Mouse (Mus musculus) right cerebral cortex, adult 18-20 months (tissue): ENCODE results near the gene Add2.

Experiments used
- DNase-seq: peaks from one replicate; pipeline ENCODE4 v3.0.0; 2022; ENCODE audit warnings: mixed read lengths

Gene Add2

DNA sequence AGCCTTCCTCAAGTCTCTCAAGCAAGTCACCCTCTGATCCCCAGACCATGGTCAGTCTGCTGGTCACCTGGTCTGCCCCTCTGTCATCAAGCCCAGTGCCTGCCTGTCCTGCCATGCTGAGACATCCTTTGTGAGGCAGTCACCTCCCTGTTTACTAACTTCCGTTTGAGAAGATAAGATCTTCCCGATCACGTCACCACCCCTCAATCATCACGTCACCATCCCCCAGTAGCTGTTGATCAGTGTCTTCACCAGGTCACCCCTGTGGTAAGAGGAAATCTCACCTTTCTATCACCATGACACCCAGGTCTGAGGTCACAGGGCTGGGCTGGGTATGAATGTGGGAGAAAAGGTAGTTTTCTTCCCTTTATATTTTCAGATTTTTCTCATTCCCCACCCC, 120.0 kb downstream of the Add2 start:
- no peak for DNase-seq

DNA sequence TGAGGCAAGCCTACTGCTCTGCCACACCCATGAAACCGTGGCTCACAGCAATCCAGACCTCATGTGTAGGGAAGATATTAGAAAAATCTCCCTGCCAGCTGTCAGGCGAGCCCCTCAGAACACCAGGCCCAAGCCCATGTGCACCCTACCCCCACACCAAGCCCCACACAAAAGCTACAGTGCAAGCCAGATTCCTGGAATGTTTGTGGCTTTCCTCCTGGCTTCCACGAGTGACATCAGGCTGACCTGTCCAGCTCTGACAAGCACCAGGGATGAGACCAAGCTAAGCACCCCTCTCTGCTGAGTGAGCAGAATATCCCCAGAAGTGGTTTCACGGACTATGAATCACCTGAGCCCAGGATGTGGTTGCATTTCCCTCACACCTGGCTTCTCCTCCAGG, 120.5 kb downstream of the Add2 start:
- no peak for DNase-seq

DNA sequence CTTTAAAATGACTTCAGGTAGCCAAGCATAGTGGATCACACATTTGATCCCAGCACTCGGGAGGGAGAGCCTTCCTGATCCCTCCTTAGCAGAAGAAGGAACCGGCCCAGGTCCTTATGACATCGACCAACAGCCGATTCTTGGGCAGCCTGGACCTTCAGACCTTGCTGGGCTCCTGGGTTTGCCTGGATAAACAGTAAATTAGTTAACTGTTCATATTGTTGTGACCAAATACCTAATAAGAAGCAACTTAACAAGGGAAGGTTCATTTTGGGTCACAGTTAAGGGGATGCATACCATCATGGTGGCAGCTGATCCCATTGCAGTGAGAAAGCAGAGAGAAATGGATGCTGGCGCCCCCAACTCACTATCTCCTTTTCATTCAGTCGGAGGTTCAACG, 124.2 kb downstream of the Add2 start:
- DNase-seq = no peak

DNA sequence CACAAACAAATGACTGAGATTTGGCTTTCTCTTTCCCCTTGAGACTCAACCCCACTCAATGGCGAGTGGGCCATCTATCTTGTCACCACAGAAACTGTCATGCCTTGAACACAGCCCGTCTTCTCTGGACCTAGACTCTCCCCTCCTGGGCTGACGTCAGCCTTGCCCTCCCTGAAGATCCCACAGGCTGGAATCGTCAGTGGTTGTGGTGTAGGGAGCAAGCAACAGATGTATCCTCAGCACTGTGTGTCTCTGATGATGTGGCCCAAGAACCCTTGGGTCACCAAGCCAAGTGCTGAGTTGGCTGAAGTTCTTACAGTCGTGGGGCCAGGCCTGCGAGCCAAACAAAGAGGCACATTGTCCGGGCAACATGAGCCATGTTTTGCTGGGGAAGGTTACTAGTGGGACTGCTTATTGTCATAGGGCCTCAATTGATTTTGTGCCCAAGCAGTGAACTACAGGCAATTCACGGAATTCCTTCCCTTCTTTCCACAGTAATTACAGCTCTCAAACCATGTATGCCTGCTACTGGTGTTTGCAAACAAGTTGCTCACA, 125.0 kb downstream of the Add2 start:
- DNase-seq = peak; percentile 9

DNA sequence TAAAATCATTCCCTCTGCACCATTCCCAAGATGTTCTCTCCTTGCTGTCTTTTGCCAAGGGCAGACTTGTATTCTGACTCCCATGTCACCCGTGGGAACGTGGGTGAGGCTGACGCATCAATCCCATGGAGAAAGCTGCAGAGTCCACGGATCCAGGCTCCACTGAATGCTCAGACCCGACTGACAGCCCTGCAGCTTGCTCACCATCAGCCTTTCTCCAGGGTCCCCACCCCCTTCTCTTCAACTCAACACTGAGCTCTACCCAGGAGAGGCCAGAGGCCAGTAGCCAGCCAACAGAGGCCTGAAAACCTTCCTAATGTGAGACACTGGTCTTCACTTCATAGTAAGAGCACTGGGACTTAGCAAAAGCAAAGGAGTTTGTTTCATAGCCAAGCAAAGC, 125.5 kb downstream of the Add2 start:
- DNase-seq = no peak

DNA sequence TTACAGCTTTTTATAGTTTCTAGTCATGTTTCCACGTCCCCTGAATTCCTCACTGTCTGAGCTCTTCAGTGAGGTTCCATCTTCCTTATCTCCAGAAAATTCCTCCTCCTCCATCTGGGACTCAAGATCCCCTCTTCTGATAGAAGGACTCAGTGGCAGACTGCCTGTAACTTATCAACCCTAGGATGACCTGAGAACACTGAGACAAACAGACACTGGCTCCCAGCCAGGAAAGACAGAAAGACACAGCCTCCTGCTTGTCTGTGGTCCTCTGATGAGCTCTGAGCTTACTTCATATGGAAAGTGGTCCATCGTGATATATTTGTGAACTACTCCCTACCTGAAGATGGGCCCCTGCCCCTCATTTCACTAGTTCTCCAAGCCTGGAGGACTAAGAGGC, 126.0 kb downstream of the Add2 start:
- DNase-seq = no peak

DNA sequence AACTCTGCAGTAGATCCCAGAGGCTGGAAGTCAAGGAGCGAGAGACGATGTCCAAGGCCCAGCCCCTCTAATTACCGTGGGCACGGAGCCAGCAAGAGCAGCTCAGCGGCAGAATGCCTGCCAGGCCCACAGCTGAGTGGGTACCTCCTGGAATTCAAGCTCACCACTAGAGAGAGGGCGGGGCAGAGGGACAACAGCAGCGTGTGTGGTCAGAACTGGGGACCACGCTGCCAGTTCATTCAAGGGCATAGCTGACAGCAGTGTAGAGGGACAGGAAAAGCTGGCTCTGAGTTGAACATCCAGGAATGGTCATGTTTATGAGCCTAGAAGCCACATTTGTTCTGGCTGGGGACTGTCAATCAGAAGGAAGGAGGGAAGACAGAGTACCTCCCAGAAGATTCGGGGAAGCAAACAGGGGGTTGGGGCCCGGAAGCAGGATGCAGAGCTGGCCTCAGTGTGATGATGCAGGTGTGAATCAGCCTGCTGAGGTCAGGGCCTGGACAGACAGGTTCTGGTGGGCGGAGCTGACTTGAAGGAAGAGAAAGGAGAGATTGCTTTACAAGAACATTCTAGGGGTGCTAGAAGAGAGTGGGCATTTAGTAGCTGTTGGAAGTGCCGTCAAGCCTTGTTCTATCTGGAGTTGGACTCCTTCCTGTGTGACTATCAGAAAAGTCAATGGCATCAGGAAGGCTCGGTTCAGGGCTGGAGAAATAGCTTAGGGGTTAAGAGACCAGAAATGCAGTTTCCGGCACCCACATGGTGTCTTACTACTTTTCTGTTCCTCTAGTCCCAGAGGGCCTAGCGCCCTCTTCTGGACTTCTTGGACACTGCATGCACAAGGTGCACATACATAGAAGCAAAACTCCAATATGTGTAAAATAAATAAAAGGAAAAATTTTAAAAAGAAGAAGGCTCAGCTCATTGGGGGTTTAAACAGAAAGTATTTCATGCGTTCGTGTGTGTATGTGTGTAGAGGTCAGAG, 129.1 kb downstream of the Add2 start:
- peak; percentile 2 for DNase-seq

DNA sequence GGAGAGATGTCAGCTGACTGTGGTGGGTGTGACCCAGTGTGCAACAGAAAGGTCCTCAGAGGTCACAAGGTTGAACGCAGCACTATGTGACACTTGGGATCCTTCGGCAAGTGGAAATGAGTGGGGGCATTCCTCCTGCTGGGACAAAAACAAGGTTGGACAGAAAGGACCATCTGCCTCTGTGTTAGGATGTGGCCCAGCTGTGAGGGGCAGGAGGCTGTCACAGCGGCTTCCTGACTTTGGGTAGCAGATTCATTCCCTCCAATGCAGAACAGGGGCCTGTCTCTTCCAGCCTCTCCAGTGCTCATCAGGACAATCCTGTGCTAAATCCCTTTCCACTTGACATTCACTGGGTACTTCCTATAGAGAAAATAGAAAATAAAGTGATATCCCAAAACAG, 132.4 kb downstream of the Add2 start:
- no peak for DNase-seq

DNA sequence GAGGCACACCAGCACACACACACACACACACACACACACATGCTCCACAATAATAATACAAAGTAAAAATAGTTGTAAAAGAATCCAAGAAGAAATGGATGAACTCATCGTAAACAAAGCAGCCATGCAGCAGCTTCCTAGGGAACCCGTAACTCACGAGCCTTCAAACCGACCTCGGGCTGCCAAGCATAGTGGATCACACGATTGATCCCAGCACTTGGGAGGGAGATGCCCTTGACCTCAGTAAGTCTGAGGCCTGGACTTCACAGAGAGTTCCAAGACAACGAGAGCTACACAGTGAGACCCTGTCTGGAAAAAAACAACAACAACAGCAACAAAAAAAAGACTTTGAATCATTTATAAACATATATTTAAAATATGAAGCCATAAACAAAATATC, 133.1 kb downstream of the Add2 start:
- DNase-seq = no peak

DNA sequence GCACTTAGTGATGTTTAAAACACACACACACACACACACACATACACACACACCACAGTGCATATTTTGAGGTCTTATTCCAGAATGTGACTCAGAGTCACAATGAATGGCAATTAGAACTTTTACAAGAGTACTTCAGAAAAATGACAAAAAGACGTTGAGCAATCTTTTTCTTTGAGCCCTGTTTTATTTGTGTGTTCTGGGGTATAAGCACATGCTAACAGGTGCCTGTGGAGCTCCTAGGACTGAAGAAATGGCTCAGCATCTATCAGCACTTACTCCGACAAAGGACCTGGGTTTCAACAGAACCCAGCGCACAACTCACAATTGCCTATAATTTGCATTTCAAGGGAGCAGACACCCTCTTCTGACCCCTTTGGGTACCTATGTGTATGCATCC, 135.5 kb downstream of the Add2 start:
- no peak for DNase-seq

DNA sequence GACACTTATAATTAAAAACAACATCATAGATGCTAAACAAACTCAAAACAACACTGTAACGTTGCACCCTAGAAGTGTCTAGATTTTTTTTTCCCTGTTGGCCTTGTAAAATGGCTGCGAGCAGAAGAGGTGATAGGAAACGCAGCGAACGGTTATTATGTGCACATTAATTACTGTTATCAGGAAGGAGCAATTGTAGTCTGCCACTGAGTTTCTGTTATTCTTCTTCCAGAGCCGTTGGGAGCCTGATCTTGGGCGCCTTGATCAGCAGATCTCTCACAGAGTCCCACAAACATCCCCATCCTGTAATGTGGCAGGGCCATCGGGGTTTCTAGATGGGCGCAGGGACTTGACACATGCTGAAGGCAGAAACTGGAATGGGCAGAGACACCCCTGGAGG, 137.9 kb downstream of the Add2 start:
- DNase-seq = no peak

DNA sequence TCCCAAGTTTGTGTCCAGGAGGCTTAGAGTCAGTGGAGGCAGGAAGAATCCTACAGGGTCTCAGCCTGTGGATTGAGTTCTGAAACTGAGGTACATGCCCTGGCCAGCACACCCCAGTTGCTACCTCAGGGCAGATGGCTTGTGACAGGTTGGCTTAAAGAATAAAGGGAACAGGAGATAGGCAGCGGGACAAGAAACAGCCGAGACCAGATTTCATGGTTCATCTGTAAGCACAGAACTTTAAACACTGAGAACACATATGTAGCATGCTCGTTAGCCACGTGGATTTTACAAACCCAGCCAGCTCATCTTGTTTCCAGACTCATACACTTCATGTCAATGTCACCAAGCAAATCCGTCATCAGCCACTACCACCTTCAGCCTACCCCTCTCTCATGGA, 139.4 kb downstream of the Add2 start:
- DNase-seq = no peak

DNA sequence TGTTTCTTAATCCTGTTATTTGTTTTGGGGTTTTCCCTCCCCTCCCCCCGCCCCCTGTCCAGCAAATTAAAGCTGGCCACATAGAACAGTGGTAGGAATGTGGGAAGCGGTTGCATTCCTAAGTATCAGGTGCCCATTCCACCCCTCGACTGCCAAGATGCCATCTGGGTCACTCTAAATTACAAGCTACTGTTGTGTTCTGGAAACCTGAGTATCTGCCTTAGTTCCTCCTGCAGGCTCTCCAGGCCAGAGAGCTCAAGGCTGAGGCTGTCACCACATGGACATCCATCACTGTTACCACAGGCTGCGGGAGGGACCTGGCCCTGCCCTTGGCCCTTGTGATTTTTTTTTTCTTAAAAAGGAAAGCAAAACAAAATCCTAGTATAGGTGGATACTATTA, 140.7 kb downstream of the Add2 start:
- DNase-seq = no peak
